Mouse (Mus musculus) cortical plate, adult 2 months (tissue): ENCODE measurements at regions not wholly inside any gene's neighbourhood (a gene's known extent, or its start where the extent isn't known, plus 50 kb on each side); places are given as distances from the start of the nearest gene placed in this dataset.

Experiments
- CTCF ChIP-seq: fragments of 200-500 bp; IDR thresholded peaks from 2 replicates; pipeline ENCODE4 v1.5.1; 2011; ENCODE audit warnings: mild to moderate bottlenecking, control low read depth, low read length; ENCODE audit not compliant: insufficient read depth; ENCODE audit errors: extremely low read depth
- POLR2A ChIP-seq: fragments of 200-500 bp; IDR thresholded peaks from 2 replicates; pipeline ENCODE4 v1.6.1; 2011; ENCODE audit warnings: mild to moderate bottlenecking, low read length, control low read depth; ENCODE audit not compliant: insufficient read depth; ENCODE audit errors: extremely low read depth

DNA sequence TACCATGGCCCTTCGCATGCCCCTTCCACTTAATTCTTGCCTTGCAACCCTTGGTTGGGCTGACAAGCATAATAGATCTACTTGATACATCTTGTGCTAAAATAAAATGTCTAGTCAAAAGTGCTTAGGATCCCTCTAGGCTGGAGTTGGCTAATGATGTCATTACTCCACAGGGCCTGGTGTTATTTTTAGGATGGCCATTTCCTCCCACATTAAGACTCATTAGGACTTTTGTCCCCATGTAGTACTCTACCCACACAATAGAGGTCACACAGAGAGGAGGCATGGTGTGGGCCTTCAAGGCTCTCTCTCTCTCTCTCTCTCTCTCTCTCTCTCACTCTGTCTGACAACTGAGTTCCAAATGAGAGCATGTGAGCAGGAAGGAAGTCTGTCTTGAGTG lies 60.4 kb upstream of the Cadm1 start:
- no peak for TF ChIP-seq POLR2A
- no peak for TF ChIP-seq CTCF
